Mouse (Mus musculus) embryonic fibroblast, embryonic 13.5 days (primary cell): ENCODE results near the gene Gm47289.

Source experiments
- CTCF ChIP-seq: IDR thresholded peaks from 2 replicates; pipeline ENCODE4 v1.5.1; 2011; ENCODE audit warnings: mild to moderate bottlenecking, control low read depth, low read length, moderate library complexity, borderline replicate concordance; ENCODE audit not compliant: insufficient read depth
- POLR2A ChIP-seq: IDR thresholded peaks from 2 replicates; pipeline ENCODE4 v1.6.1; 2011; ENCODE audit warnings: low read depth, mild to moderate bottlenecking, control low read depth, low read length, moderate library complexity

DNA sequence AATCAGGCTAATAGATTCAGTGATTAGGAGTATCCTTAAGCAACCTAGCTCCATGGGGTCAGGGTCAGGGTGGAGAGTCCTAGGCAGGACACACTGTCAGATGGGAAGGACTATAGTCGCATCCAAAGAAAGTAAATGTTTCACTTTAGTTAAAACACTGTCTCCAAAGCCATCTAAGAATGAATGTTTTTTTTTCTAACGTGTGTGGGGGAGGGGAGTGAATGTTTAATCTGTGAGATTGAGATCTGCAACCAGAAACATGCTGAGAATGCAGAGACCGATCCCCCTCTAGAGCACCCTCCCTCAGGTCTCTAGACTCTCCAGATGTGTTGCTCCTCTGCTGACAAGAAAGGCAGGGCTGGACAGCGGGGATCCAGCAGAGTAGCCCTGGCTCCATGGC lies 48.2 kb downstream of the Gm47289 start:
- TF ChIP-seq CTCF (no peak), POLR2A (no peak)
